Mouse (Mus musculus): ENCODE results near the gene Habp2. TPM values are rescaled to one million over a fixed set of nuclear protein-coding genes. Genes with fewer than 3 reads are reported as not detected.

Gene Habp2
- total RNA-seq, 2 experiments from 2014 or later: not detected

- TF ChIP-seq CTCF (IDR thresholded peaks at IDR 0.05): no peak
- Histone ChIP-seq H3K27ac (no peak overlapping the region), H3K4me3 (no peak overlapping the region)
- intact Hi-C loops (cut with DNase I): no loop called here
- peak in 1 of 2 experiments; percentile 18 for DNase-seq (ENCODE audit: extremely low spot score in 1 of 2, low spot score in 2 of 2)
Observed at GRCm38 (mm10) chr19:56300835-56301234, 13.9 kb downstream of the Habp2 start.

- H3K27ac ChIP-seq: no peak overlapping the region
- DNase-seq (ENCODE audit: extremely low spot score in 1 of 2, low spot score in 2 of 2): no peak
- TF ChIP-seq CTCF (IDR thresholded peaks at IDR 0.05): no peak
- no peak overlapping the region for H3K4me3 ChIP-seq
- intact Hi-C loops (cut with DNase I): no loop called here
Observed at GRCm38 (mm10) chr19:56316531-56316930, 29.6 kb downstream of the Habp2 start.

- TF ChIP-seq CTCF (IDR thresholded peaks at IDR 0.05): no peak
- no peak for DNase-seq (ENCODE audit: extremely low spot score in 1 of 2, low spot score in 2 of 2)
- intact Hi-C loops (cut with DNase I): no loop called here
- Histone ChIP-seq H3K4me3 (no peak overlapping the region), H3K27ac (no peak overlapping the region)
Observed at GRCm38 (mm10) chr19:56319219-56319618, 32.3 kb downstream of the Habp2 start.

GRCm38 (mm10) chr19:56319629-56320028, 32.7 kb downstream of the Habp2 start:
- intact Hi-C loops (cut with DNase I): no loop called here
- Histone ChIP-seq H3K27ac (no peak overlapping the region), H3K4me3 (no peak overlapping the region)
- DNase-seq (ENCODE audit: extremely low spot score in 1 of 2, low spot score in 2 of 2): no peak
- TF ChIP-seq CTCF (IDR thresholded peaks at IDR 0.05): no peak

- H3K4me3 ChIP-seq: no peak overlapping the region
- no peak for DNase-seq (ENCODE audit: extremely low spot score in 1 of 2, low spot score in 2 of 2)
- H3K27ac ChIP-seq: no peak overlapping the region
- no peak for TF ChIP-seq CTCF (IDR thresholded peaks at IDR 0.05)
- intact Hi-C loops (cut with DNase I): no loop called here
Observed at GRCm38 (mm10) chr19:56320186-56320860, 33.4 kb downstream of the Habp2 start.

- intact Hi-C loops (cut with DNase I): no loop called here
- no peak overlapping the region for H3K4me3 ChIP-seq
- no peak for DNase-seq (ENCODE audit: extremely low spot score in 1 of 2, low spot score in 2 of 2)
- no peak for TF ChIP-seq CTCF (IDR thresholded peaks at IDR 0.05)
- H3K27ac ChIP-seq: no peak overlapping the region
Observed at GRCm38 (mm10) chr19:56321303-56321920, 34.5 kb downstream of the Habp2 start.

GRCm38 (mm10) chr19:56325676-56326075, 38.7 kb downstream of the Habp2 start:
- no peak overlapping the region for H3K27ac ChIP-seq
- no peak overlapping the region for H3K4me3 ChIP-seq
- TF ChIP-seq CTCF (IDR thresholded peaks at IDR 0.05): no peak
- intact Hi-C loops (cut with DNase I): no loop called here
- DNase-seq (ENCODE audit: extremely low spot score in 1 of 2, low spot score in 2 of 2): no peak

- intact Hi-C loops (cut with DNase I): no loop called here
- no peak overlapping the region for H3K27ac ChIP-seq
- DNase-seq (ENCODE audit: extremely low spot score in 1 of 2, low spot score in 2 of 2): no peak
Observed at GRCm38 (mm10) chr19:56326243-56326855, 39.4 kb downstream of the Habp2 start.

GRCm38 (mm10) chr19:56336321-56336720, 49.4 kb downstream of the Habp2 start:
- H3K27ac ChIP-seq: no peak overlapping the region
- intact Hi-C loops (cut with DNase I): no loop called here
- no peak for TF ChIP-seq CTCF (IDR thresholded peaks at IDR 0.05)
- H3K4me3 ChIP-seq: no peak overlapping the region
- no peak for DNase-seq (ENCODE audit: extremely low spot score in 1 of 2, low spot score in 2 of 2)

More at GRCm38 (mm10) chr19:56326243-56326855, 39.4 kb downstream of the Habp2 start:
- H3K4me3 ChIP-seq: no peak overlapping the region
- no peak for TF ChIP-seq CTCF (IDR thresholded peaks at IDR 0.05)

GRCm38 (mm10) chr19:56336826-56337225, 49.9 kb downstream of the Habp2 start:
- intact Hi-C loops (cut with DNase I): no loop called here
- Histone ChIP-seq H3K27ac (no peak overlapping the region), H3K4me3 (no peak overlapping the region)
- TF ChIP-seq CTCF (IDR thresholded peaks at IDR 0.05): no peak
- DNase-seq (ENCODE audit: extremely low spot score in 1 of 2, low spot score in 2 of 2): no peak

GRCm38 (mm10) chr19:56342006-56342405, 55.1 kb downstream of the Habp2 start:
- DNase-seq (ENCODE audit: extremely low spot score in 1 of 2, low spot score in 2 of 2): no peak
- intact Hi-C loops (cut with DNase I): no loop called here

GRCm38 (mm10) chr19:56343869-56344563, 57.1 kb downstream of the Habp2 start:
- no peak for DNase-seq (ENCODE audit: extremely low spot score in 1 of 2, low spot score in 2 of 2)
- no peak for TF ChIP-seq CTCF (IDR thresholded peaks at IDR 0.05)
- intact Hi-C loops (cut with DNase I): loop anchor here (2.0 kb wide), 1 partner anchor 49 kb away; no protein-coding TSS in a partner anchor
- Histone ChIP-seq H3K27ac (peak overlapping the region; percentile 66), H3K4me3 (peak overlapping the region; percentile 7)

More at GRCm38 (mm10) chr19:56342006-56342405, 55.1 kb downstream of the Habp2 start:
- Histone ChIP-seq H3K4me3 (no peak overlapping the region), H3K27ac (no peak overlapping the region)
- no peak for TF ChIP-seq CTCF (IDR thresholded peaks at IDR 0.05)

Measured in left cerebral cortex, adult 2 months (tissue).